Mouse (Mus musculus) bone marrow, adult 2 months (tissue): ENCODE measurements around the gene Adgrb2.

Experiments used
- CTCF ChIP-seq: fragments of 200-500 bp; IDR thresholded peaks from 2 replicates; pipeline ENCODE4 v1.5.1; 2011; ENCODE audit warnings: low read length, control low read depth; ENCODE audit not compliant: control insufficient read depth, insufficient read depth
- POLR2A ChIP-seq: fragments of 200-500 bp; IDR thresholded peaks from 2 replicates; pipeline ENCODE4 v1.6.1; 2011; ENCODE audit warnings: low read depth, mild to moderate bottlenecking, control low read depth, low read length, borderline replicate concordance; ENCODE audit not compliant: control insufficient read depth

GRCm38 (mm10) chr4:130002157-130002556, 17.5 kb downstream of the Adgrb2 start:
- TF ChIP-seq CTCF: no peak
- no peak for TF ChIP-seq POLR2A
